Mouse (Mus musculus): ENCODE data around the gene Otud1.

DNA sequence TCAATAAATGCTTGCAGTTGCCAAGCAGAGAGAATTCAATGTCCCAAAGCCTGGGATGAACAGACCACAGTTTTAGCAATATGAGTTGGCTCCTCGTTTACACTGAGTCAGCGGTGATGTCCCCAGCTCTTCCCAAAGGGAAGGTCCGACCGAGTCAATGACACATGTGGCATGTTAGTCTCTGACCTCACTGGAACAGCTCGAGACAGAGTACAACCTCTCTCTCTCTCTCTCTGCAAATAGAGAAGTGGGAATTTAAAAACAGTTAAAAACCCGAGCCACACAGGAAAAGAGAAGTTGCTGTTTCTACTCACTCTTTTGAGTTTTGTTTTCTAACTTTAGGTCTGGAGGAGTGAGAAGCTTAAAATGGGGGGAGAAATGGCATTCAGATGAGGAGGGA, 30.5 kb upstream of the Otud1 start:
- TF ChIP-seq CTCF (IDR thresholded peaks at IDR 0.05; ENCODE audit: low read depth): no peak
- TF ChIP-seq EP300 (IDR thresholded peaks at IDR 0.05; ENCODE audit: low read depth): no peak
